Mouse (Mus musculus): ENCODE data around the gene Egfem1. TPM values are rescaled to one million over a fixed set of nuclear protein-coding genes. Genes with fewer than 3 reads are reported as not detected.

Egfem1 gene
- polyA plus RNA-seq, 1 experiment, result not detected

- no peak overlapping the region for H3K4me3 ChIP-seq (ENCODE audit: insufficient read depth, low read length)
- H3K4me1 ChIP-seq (ENCODE audit: control insufficient read depth, insufficient read depth, low read length), result no peaks in the 10 kb centered on the region
- H3K27ac ChIP-seq (ENCODE audit: insufficient read depth, low read depth, low read length), result no peak overlapping the region
- no peak for TF ChIP-seq CTCF (IDR thresholded peaks at IDR 0.05; ENCODE audit: low read depth, low read length)
- TF ChIP-seq POLR2A (IDR thresholded peaks at IDR 0.05; ENCODE audit: borderline replicate concordance, low read depth, low read length), result no peak
Observed at GRCm38 (mm10) chr3:29132054-29132931, 50.5 kb downstream of the Egfem1 start.

DNA sequence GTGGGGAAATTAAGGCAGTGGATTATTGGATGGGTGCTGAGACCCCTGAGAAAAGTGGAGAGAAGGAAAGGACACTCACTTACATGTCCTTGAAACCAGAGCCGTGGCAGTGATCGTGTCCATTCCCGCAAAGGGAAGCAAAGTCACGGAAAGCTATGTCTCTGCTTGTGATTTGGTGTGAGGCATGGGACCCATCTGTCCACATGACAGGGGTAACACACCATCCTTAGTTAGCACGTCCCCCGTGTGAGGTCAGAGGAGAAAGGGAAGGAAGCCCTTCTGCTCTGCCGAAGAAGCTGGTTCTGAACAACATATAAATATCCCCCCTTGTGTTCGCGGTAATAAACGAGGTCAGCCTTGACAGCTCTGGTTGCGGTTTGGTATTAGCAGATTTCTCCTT lies 52.7 kb downstream of the Egfem1 start:
- H3K27ac ChIP-seq (ENCODE audit: insufficient read depth, low read depth, low read length), result no peak overlapping the region
- no peak overlapping the region for H3K4me3 ChIP-seq (ENCODE audit: insufficient read depth, low read length)
- TF ChIP-seq CTCF (IDR thresholded peaks at IDR 0.05; ENCODE audit: low read depth, low read length) (no peak), POLR2A (IDR thresholded peaks at IDR 0.05; ENCODE audit: borderline replicate concordance, low read depth, low read length) (no peak)
- H3K4me1 ChIP-seq (ENCODE audit: control insufficient read depth, insufficient read depth, low read length), result no peaks in the 10 kb centered on the region

- Histone ChIP-seq H3K4me3 (ENCODE audit: insufficient read depth, low read length) (no peak overlapping the region), H3K4me1 (ENCODE audit: control insufficient read depth, insufficient read depth, low read length) (no peaks in the 10 kb centered on the region), H3K27ac (ENCODE audit: insufficient read depth, low read depth, low read length) (no peak overlapping the region)
- TF ChIP-seq CTCF (IDR thresholded peaks at IDR 0.05; ENCODE audit: low read depth, low read length) (no peak), POLR2A (IDR thresholded peaks at IDR 0.05; ENCODE audit: borderline replicate concordance, low read depth, low read length) (no peak)
Observed at GRCm38 (mm10) chr3:29135176-29136064, 53.6 kb downstream of the Egfem1 start.

GRCm38 (mm10) chr3:29136065-29136955 lies 54.5 kb downstream of the Egfem1 start:
- Histone ChIP-seq H3K27ac (ENCODE audit: insufficient read depth, low read depth, low read length) (no peak overlapping the region), H3K4me1 (ENCODE audit: control insufficient read depth, insufficient read depth, low read length) (no peaks in the 10 kb centered on the region), H3K4me3 (ENCODE audit: insufficient read depth, low read length) (no peak overlapping the region)
- TF ChIP-seq CTCF (IDR thresholded peaks at IDR 0.05; ENCODE audit: low read depth, low read length) (no peak), POLR2A (IDR thresholded peaks at IDR 0.05; ENCODE audit: borderline replicate concordance, low read depth, low read length) (no peak)

DNA sequence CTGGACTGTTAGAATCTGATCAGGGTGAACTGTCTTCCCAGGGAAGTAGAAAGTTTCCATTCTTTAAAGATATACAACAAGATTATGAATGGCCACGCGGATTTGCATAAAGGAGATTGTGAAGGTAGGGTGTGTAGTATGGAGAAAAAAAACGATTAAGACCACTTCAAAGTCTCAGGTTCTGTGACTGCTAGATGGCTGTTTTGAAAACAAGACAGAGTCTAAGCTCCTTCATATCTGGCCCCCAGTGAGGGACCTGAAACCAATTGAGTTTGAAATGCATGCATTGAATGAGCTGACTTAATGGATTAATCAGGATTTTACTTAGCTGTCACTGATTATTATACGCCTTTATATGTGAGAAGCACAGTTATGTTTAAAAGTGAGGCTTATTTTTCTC lies 86.6 kb downstream of the Egfem1 start:
- no peaks in the 10 kb centered on the region for H3K4me1 ChIP-seq (ENCODE audit: control insufficient read depth, insufficient read depth, low read length)
- no peak overlapping the region for H3K27ac ChIP-seq (ENCODE audit: insufficient read depth, low read depth, low read length)
- H3K4me3 ChIP-seq (ENCODE audit: insufficient read depth, low read length), result no peak overlapping the region
- no peak for TF ChIP-seq CTCF (IDR thresholded peaks at IDR 0.05; ENCODE audit: low read depth, low read length)

DNA sequence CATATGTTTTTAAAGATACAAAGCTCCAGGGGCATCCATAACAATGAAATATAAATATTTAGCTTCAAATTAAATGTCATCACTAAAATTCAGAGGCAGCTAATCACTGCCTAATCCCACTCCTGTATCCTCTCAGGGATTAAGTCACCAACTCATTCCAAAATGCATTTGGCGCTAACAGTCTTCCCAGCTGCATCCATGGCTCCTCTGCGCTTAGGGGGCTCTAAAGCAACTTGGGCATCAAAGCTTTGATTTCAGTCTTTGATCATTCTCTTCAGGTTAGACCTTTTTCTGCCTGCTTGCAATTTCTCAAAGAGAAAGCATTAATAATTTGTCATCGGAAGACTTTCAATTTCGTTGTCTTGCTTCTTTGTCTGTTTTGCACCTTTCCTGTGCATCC lies 87.2 kb downstream of the Egfem1 start:
- no peak overlapping the region for H3K4me3 ChIP-seq (ENCODE audit: insufficient read depth, low read length)
- TF ChIP-seq POLR2A (IDR thresholded peaks at IDR 0.05; ENCODE audit: borderline replicate concordance, low read depth, low read length) (no peak), CTCF (IDR thresholded peaks at IDR 0.05; ENCODE audit: low read depth, low read length) (no peak)
- no peak overlapping the region for H3K27ac ChIP-seq (ENCODE audit: insufficient read depth, low read depth, low read length)
- no peaks in the 10 kb centered on the region for H3K4me1 ChIP-seq (ENCODE audit: control insufficient read depth, insufficient read depth, low read length)

DNA sequence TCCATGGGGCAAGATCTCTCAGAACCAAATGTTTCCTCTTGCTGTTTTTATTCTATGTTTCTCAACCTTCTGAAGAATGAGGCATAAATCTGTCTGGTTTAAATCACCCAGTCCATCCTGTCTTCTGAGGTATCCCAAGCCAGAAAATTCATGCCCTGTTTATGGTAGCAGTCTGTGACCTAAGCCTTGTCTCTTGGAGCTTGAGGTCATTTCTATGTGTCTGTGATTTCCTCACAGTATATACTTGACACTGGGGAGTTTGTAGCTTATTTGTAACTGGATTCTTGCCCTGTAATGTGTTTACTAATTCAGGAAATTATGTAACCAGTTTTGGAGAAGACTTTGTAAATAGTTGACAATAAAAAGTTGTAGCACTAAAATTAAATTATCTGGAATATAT lies 95.2 kb downstream of the Egfem1 start:
- H3K27ac ChIP-seq (ENCODE audit: insufficient read depth, low read depth, low read length), result no peak overlapping the region
- TF ChIP-seq CTCF (IDR thresholded peaks at IDR 0.05; ENCODE audit: low read depth, low read length), result no peak
- TF ChIP-seq POLR2A (IDR thresholded peaks at IDR 0.05; ENCODE audit: borderline replicate concordance, low read depth, low read length), result no peak
- H3K4me3 ChIP-seq (ENCODE audit: insufficient read depth, low read length), result no peak overlapping the region
- H3K4me1 ChIP-seq (ENCODE audit: control insufficient read depth, insufficient read depth, low read length), result no peaks in the 10 kb centered on the region

- Histone ChIP-seq H3K4me1 (ENCODE audit: control insufficient read depth, insufficient read depth, low read length) (no peaks in the 10 kb centered on the region), H3K27ac (ENCODE audit: insufficient read depth, low read depth, low read length) (no peak overlapping the region), H3K4me3 (ENCODE audit: insufficient read depth, low read length) (no peak overlapping the region)
- no peak for TF ChIP-seq CTCF (IDR thresholded peaks at IDR 0.05; ENCODE audit: low read depth, low read length)
- TF ChIP-seq POLR2A (IDR thresholded peaks at IDR 0.05; ENCODE audit: borderline replicate concordance, low read depth, low read length), result no peak
Observed at GRCm38 (mm10) chr3:29182988-29183387, 101.2 kb downstream of the Egfem1 start.

DNA sequence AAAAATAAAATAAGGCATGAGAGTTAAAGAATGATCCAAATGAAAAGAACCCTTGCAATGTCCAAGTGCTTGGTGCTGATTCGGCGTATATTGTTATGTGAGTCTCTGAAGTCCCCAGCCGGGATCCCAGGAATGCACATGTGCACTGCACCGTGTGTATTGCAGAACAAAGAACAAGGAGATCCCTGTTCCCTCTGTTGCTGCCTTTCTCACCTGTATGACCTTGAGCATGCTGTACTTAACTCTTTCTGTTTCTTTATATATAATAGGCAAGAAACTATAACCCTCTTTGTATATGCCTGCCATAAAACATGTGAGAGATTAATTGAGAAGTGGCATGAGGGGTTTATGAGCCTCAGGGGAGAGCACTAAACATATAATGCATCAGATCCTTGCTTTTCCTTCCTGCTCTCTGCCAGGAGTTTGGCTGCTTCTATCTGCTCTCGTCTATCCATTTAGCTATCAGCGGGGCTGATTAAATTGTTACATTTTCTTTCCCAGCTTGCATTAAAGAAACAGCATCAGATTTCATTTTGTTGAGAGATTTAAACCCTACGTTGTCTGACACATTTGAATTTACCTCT lies 101.9 kb downstream of the Egfem1 start:
- Histone ChIP-seq H3K27ac (ENCODE audit: insufficient read depth, low read depth, low read length) (no peak overlapping the region), H3K4me1 (ENCODE audit: control insufficient read depth, insufficient read depth, low read length) (no peaks in the 10 kb centered on the region), H3K4me3 (ENCODE audit: insufficient read depth, low read length) (no peak overlapping the region)
- TF ChIP-seq CTCF (IDR thresholded peaks at IDR 0.05; ENCODE audit: low read depth, low read length) (no peak), POLR2A (IDR thresholded peaks at IDR 0.05; ENCODE audit: borderline replicate concordance, low read depth, low read length) (no peak)

Measured in bone marrow macrophage, adult 2 months (primary cell).